8 mouse cellular contexts compared by ENCODE assay signal in the genomic region with DNA sequence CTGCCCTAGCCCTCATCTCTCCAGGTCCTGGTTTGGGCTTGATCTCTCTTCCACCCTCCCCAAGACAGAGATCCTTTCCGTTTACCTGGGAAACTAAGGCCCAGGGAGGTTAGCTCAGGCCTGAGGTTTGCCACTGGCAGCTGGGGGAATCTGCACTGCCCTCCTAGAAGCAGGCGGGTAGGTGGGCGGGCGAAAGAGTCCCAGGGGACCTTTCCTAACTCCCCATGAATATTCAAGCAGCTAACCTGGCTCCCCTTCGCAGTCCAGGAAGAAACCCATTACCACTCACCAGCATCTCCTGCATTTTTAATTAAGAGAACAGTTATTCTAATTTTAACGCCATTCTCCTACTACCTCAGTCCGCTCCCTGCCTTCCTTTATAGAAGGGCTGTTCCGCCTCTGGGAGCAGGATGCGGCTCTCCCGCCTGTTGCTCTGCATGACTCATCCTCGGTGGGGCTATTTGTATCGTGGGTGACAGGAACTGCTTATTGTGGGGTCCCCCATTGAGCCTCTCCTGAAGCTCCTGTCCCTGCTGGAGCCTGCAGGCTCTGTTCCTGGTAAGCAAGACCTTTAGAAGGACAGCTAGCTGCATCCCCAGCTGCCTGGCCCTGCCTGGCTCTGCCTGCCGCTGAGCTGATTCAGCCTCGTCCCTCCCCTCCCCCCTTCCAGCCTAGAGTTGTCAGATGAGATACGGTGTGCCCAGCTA. TPM values are rescaled to one million over a fixed set of nuclear protein-coding genes. Genes with fewer than 3 reads are reported as not detected.
DNase-seq lines count a peak whose midpoint lies in the region; ATAC-seq lines count a peak whose summit lies in the region.

No protein-coding gene starts in this region.

- H3K4me2 ChIP-seq in forebrain, embryonic 16.5 days (ENCODE audit: low read length): peak overlapping the region; percentile 22
- peak overlapping the region; percentile 41 for H3K4me2 ChIP-seq in midbrain, embryonic 15.5 days

- no peaks in the 10 kb centered on the region; the same call in 1 of the 2 replicates for H3K27me3 ChIP-seq in heart, embryonic 10.5 days (ENCODE audit: insufficient read depth, poor library complexity, severe bottlenecking)
- no peaks in the 10 kb centered on the region for H3K27me3 ChIP-seq in forebrain, embryonic 16.5 days (replicated peaks; ENCODE audit: control insufficient read depth, insufficient read depth, low read length)
- no peaks in the 10 kb centered on the region for H3K27me3 ChIP-seq in midbrain, embryonic 15.5 days (replicated peaks)

- H3K4me1 ChIP-seq in heart, embryonic 10.5 days: peaks cover 44% of the 10 kb centered on the region
- H3K4me1 ChIP-seq in forebrain, embryonic 16.5 days (replicated peaks; ENCODE audit: control insufficient read depth, insufficient read depth, low read length): peaks cover 8% of the 10 kb centered on the region
- H3K4me1 ChIP-seq in midbrain, embryonic 15.5 days: peaks cover 12% of the 10 kb centered on the region

- ATAC-seq in forebrain, embryonic 16.5 days: peak; percentile 61
- peak; percentile 68; the same call in 1 of the 2 replicates for ATAC-seq in midbrain, embryonic 15.5 days (replicated peaks)

- H3K36me3 ChIP-seq in heart, embryonic 10.5 days: no peaks in the 10 kb centered on the region
- H3K36me3 ChIP-seq in forebrain, embryonic 16.5 days (ENCODE audit: control insufficient read depth, insufficient read depth): no peaks in the 10 kb centered on the region
- H3K36me3 ChIP-seq in midbrain, embryonic 15.5 days (replicated peaks): no peaks in the 10 kb centered on the region

- peak overlapping the region; percentile 84 for H3K27ac ChIP-seq in heart, embryonic 10.5 days
- no peak overlapping the region for H3K27ac ChIP-seq in forebrain, embryonic 16.5 days (ENCODE audit: low read length)
- 0 out of 2 replicates have a peak overlapping the region, but pooled peaks have one; percentile 6 for H3K27ac ChIP-seq in midbrain, embryonic 15.5 days

- DNase-seq in heart, embryonic 10.5 days (ENCODE audit: low spot score): no peak
- DNase-seq in heart, adult 8-10 months (ENCODE audit: low spot score): no peak
- DNase-seq in MN1 (ENCODE audit: low spot score): peak; percentile 61
- DNase-seq in layer of hippocampus, adult 9-11 months: peak; percentile 76
- no peak for DNase-seq in testis, postnatal 10 days (ENCODE audit: low spot score)
- no peak for DNase-seq in spleen, postnatal 4 days (ENCODE audit: low spot score in 2 of 2)

- peak overlapping the region; percentile 31 for H3K4me3 ChIP-seq in heart, embryonic 10.5 days
- H3K4me3 ChIP-seq in forebrain, embryonic 16.5 days (replicated peaks; ENCODE audit: low read length): no peak overlapping the region
- H3K4me3 ChIP-seq in midbrain, embryonic 15.5 days: no peak overlapping the region

- H3K9me3 ChIP-seq in heart, embryonic 10.5 days: no peaks in the 10 kb centered on the region
- no peaks in the 10 kb centered on the region for H3K9me3 ChIP-seq in forebrain, embryonic 16.5 days (ENCODE audit: control insufficient read depth, low read length)
- no peaks in the 10 kb centered on the region for H3K9me3 ChIP-seq in midbrain, embryonic 15.5 days

- H3K9ac ChIP-seq in forebrain, embryonic 16.5 days (replicated peaks; ENCODE audit: low read depth, low read length): no peak overlapping the region
- no peak overlapping the region for H3K9ac ChIP-seq in midbrain, embryonic 15.5 days

- 7% methylated on average over 15 of the region's 15 CpGs for WGBS in heart, embryonic 10.5 days
- WGBS in forebrain, embryonic 16.5 days: 11% methylated on average over 15 of the region's 15 CpGs
- 11% methylated on average over 15 of the region's 15 CpGs for WGBS in midbrain, embryonic 15.5 days

RNA-seq across cellular contexts. Expression of gene Iqsec1, which starts 12.5 kb away (rescaled TPM):
- polyA plus RNA-seq in heart, embryonic 10.5 days (2016; fragmentation: Nextera tagmentation; extraction: Ambion mirVana): 12.1 and 14.8 TPM in 2 replicates
- total RNA-seq in heart, adult 8-10 months (2022): 100 to 1,000 TPM; 164 to 183 (median 169) TPM
- 13.2 and 15.1 TPM in 2 replicates for polyA plus RNA-seq in forebrain, embryonic 16.5 days (2015; fragmentation: Nextera tagmentation; extraction: Ambion mirVana)
- polyA plus RNA-seq in midbrain, embryonic 15.5 days (2015; fragmentation: Nextera tagmentation; extraction: Ambion mirVana): 23.3 and 25.9 TPM in 2 replicates

Comparison
In these comparisons a context has a peak if more than half of its experiments do, and no peak if none do; other contexts are left out.
1. DNase-seq: peak in MN1 (single experiment) and layer of hippocampus, adult 9-11 months (single experiment); none in heart, embryonic 10.5 days (single experiment), heart, adult 8-10 months (single experiment), testis, postnatal 10 days (single experiment) and spleen, postnatal 4 days (0 of 2).